Mouse (Mus musculus): ENCODE measurements at regions not wholly inside any gene's neighbourhood (a gene's known extent, or its start where the extent isn't known, plus 50 kb on each side); places are given as distances from the start of the nearest gene placed in this dataset.

- Histone ChIP-seq H3K27me3 (ENCODE audit: control insufficient read depth in 1 of 2, insufficient read depth in 2 of 2, low read length in 2 of 2) (no peaks in the 10 kb centered on the region; a peak in 2 of 4 replicates), H3K9ac (ENCODE audit: control insufficient read depth, low read depth, low read length, poor library complexity, severe bottlenecking) (no peak overlapping the region), H3K27ac (ENCODE audit: control insufficient read depth, low read depth, low read length) (no peak overlapping the region), H3K79me2 (ENCODE audit: control insufficient read depth, insufficient read depth, low read length, poor library complexity) (no peaks in the 10 kb centered on the region), H3K4me3 (ENCODE audit: control insufficient read depth in 1 of 2, insufficient read depth in 1 of 2, low read depth in 2 of 2, low read length in 2 of 2) (no peak overlapping the region), H3K9me3 (replicated peaks; ENCODE audit: insufficient read depth, low read length) (no peaks in the 10 kb centered on the region), H3K4me1 (ENCODE audit: control insufficient read depth in 1 of 2, insufficient read depth in 2 of 2, low read length in 2 of 2) (no peaks in the 10 kb centered on the region), H3K36me3 (ENCODE audit: control insufficient read depth in 1 of 2, insufficient read depth in 2 of 2, low read length in 2 of 2) (no peaks in the 10 kb centered on the region)
- TF ChIP-seq MYB (IDR thresholded peaks at IDR 0.05; ENCODE audit: low read depth, low read length) (no peak), CHD2 (IDR thresholded peaks at IDR 0.05; ENCODE audit: low read length) (no peak), TBP (IDR thresholded peaks at IDR 0.05; ENCODE audit: low read depth, low read length) (no peak), RCOR1 (IDR thresholded peaks at IDR 0.05; ENCODE audit: low read depth, low read length) (no peak), KAT2A (conservative IDR thresholded peaks at IDR 0.05; ENCODE audit: low read depth, low read length) (no peak), ZC3H11A (IDR thresholded peaks at IDR 0.05; ENCODE audit: low read depth, low read length) (no peak), NELFE (IDR thresholded peaks at IDR 0.05; ENCODE audit: low read depth, low read length) (no peak), EP300 (IDR thresholded peaks at IDR 0.05; ENCODE audit: low read depth in 1 of 2, low read length in 2 of 2) (no peak), RAD21 (IDR thresholded peaks at IDR 0.05; ENCODE audit: low read depth, low read length) (no peak), MAZ (IDR thresholded peaks at IDR 0.05; ENCODE audit: low read depth, low read length) (no peak), MAFK (IDR thresholded peaks at IDR 0.05; ENCODE audit: borderline replicate concordance, low read depth, low read length) (no peak), POLR2AphosphoS5 (IDR thresholded peaks at IDR 0.05; ENCODE audit: borderline replicate concordance, low read depth, low read length) (no peak)
- no peak for DNase-seq (ENCODE audit: low read depth, low spot score)
Observed at GRCm38 (mm10) chr1:105083551-105084103, 272.9 kb downstream of the Rnf152 start.

DNA sequence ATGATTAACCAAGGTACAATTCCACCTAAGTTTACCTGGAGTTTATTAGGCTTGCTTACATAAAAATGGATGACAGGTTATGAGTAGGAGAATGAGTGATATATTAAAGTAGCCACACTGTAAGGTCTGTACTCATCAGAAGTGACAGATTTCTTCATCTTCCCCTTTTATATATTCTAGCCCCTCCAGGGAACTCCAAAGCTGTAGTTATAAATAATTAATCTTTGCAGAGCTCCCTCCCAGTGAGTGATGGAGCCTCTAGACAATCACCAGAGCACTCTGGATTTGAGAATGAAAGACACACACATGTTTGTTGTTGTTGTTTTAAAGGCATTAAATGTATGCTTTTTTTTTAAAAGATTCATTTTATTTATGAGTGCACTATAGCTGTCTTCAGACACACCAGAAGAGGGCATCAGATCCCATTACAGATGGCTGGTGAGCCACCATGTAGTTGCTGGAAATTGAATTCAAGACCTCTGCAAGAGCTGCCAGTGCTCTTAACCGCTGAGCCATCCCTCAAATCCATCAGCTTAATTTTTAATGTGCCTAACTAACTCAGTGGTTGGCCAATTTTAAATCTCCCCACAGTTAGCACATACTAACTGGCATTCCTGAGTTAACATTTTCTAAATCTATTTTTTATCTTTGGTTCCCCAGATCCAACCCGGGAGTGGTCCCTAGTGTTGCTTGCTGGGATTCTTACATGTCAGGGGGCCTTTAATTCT, 273.5 kb downstream of the Rnf152 start:
- H3K9me3 ChIP-seq (replicated peaks; ENCODE audit: insufficient read depth, low read length): no peaks in the 10 kb centered on the region
- H3K4me3 ChIP-seq (ENCODE audit: control insufficient read depth in 1 of 2, insufficient read depth in 1 of 2, low read depth in 2 of 2, low read length in 2 of 2): no peak overlapping the region
- TF ChIP-seq MAFK (IDR thresholded peaks at IDR 0.05; ENCODE audit: borderline replicate concordance, low read depth, low read length) (no peak), USF1 (IDR thresholded peaks at IDR 0.05; ENCODE audit: low read depth, low read length) (no peak), MEF2A (IDR thresholded peaks at IDR 0.05; ENCODE audit: extremely low read depth, insufficient replicate concordance, low read depth, low read length, poor library complexity, severe bottlenecking) (no peak), NELFE (IDR thresholded peaks at IDR 0.05; ENCODE audit: low read depth, low read length) (no peak), UBTF (IDR thresholded peaks at IDR 0.05; ENCODE audit: borderline replicate concordance, insufficient read depth, low read depth, low read length) (no peak), JUND (IDR thresholded peaks at IDR 0.05; ENCODE audit: low read depth, low read length) (no peak), SIN3A (IDR thresholded peaks at IDR 0.05; ENCODE audit: low read length) (no peak), E2F4 (IDR thresholded peaks at IDR 0.05; ENCODE audit: borderline replicate concordance, low read depth, low read length) (no peak), CHD1 (IDR thresholded peaks at IDR 0.05; ENCODE audit: low read depth, low read length) (no peak), MXI1 (IDR thresholded peaks at IDR 0.05; ENCODE audit: low read depth, low read length) (no peak), TAL1 (IDR thresholded peaks at IDR 0.05; ENCODE audit: low read length) (no peak), CTCF (IDR thresholded peaks at IDR 0.05 in 2 of 3, conservative IDR thresholded peaks at IDR 0.05 in 1 of 3; ENCODE audit: control insufficient read depth in 1 of 3, insufficient read depth in 1 of 3, low read depth in 2 of 3, low read length in 3 of 3, poor library complexity in 1 of 3, severe bottlenecking in 1 of 3) (no peak), BHLHE40 (IDR thresholded peaks at IDR 0.05; ENCODE audit: borderline replicate concordance, low read depth, low read length) (no peak), MYB (IDR thresholded peaks at IDR 0.05; ENCODE audit: low read depth, low read length) (no peak), RCOR1 (IDR thresholded peaks at IDR 0.05; ENCODE audit: low read depth, low read length) (no peak), ZC3H11A (IDR thresholded peaks at IDR 0.05; ENCODE audit: low read depth, low read length) (no peak), POLR2AphosphoS5 (IDR thresholded peaks at IDR 0.05; ENCODE audit: borderline replicate concordance, low read depth, low read length) (no peak)
- no peak overlapping the region for H3K9ac ChIP-seq (ENCODE audit: control insufficient read depth, low read depth, low read length, poor library complexity, severe bottlenecking)
- H3K36me3 ChIP-seq (ENCODE audit: control insufficient read depth in 1 of 2, insufficient read depth in 2 of 2, low read length in 2 of 2): no peaks in the 10 kb centered on the region
- H3K4me1 ChIP-seq (ENCODE audit: control insufficient read depth in 1 of 2, insufficient read depth in 2 of 2, low read length in 2 of 2): no peaks in the 10 kb centered on the region
- no peaks in the 10 kb centered on the region; a peak in 2 of 4 replicates for H3K27me3 ChIP-seq (ENCODE audit: control insufficient read depth in 1 of 2, insufficient read depth in 2 of 2, low read length in 2 of 2)
- DNase-seq (ENCODE audit: low read depth, low spot score): no peak
- H3K79me2 ChIP-seq (ENCODE audit: control insufficient read depth, insufficient read depth, low read length, poor library complexity): no peaks in the 10 kb centered on the region
- H3K27ac ChIP-seq (ENCODE audit: control insufficient read depth, low read depth, low read length): no peak overlapping the region

All from MEL (cell line).